Mouse (Mus musculus) heart, embryonic 16.5 days (tissue): Measurements from ENCODE around the gene Fcgrt. TPM values are rescaled to one million over a fixed set of nuclear protein-coding genes. Genes with fewer than 3 reads are reported as not detected.
"Not testable (repeated sequence)": the region's sequence is repeated elsewhere in the genome, so short reads cannot be mapped to it uniquely, and the experiment has no call there.

Experiments
- ATAC-seq: fragments of 200-750 bp; cut with Nextera tagmentation; replicated peaks from 2 replicates; pipeline ENCODE4 v1.8.0; 2017; ENCODE audit warnings: moderate number of reproducible peaks; ENCODE audit not compliant: insufficient read depth, low FRiP score; ENCODE audit errors: extremely low read depth
- H3K27ac ChIP-seq: fragments of 300-500 bp; sonication (generic); 2 replicates; pipeline ENCODE4 v1.5.1; 2014; ENCODE audit warnings: mild to moderate bottlenecking, low read length, control low read depth, moderate library complexity
- H3K27me3 ChIP-seq: fragments of 300-500 bp; sonication (generic); 2 replicates; pipeline ENCODE4 v1.6.1; 2014; ENCODE audit warnings: low read length, mixed read lengths; ENCODE audit not compliant: control insufficient read depth, insufficient read depth
- H3K36me3 ChIP-seq: fragments of 300-500 bp; sonication (generic); 2 replicates; pipeline ENCODE4 v1.6.1; 2014; ENCODE audit not compliant: control insufficient read depth, insufficient read depth
- H3K4me1 ChIP-seq: fragments of 300-500 bp; sonication (generic); 2 replicates; pipeline ENCODE4 v1.6.1; 2014; ENCODE audit warnings: low read length, mixed read lengths; ENCODE audit not compliant: control insufficient read depth, insufficient read depth
- H3K4me2 ChIP-seq: fragments of 300-500 bp; sonication (generic); 2 replicates; pipeline ENCODE4 v1.6.1; 2014; ENCODE audit warnings: low read depth, mild to moderate bottlenecking, control low read depth, low read length
- H3K4me3 ChIP-seq: fragments of 300-500 bp; sonication (generic); 2 replicates; pipeline ENCODE4 v1.5.1; 2014; ENCODE audit warnings: mild to moderate bottlenecking, control low read depth, low read length
- H3K9ac ChIP-seq: fragments of 300-500 bp; sonication (generic); 2 replicates; pipeline ENCODE4 v1.6.1; 2014; ENCODE audit warnings: low read length, control low read depth
- H3K9me3 ChIP-seq: fragments of 300-500 bp; sonication (generic); replicated peaks from 2 replicates; pipeline ENCODE4 v1.6.1; 2016; ENCODE audit warnings: low read length; ENCODE audit not compliant: control insufficient read depth
- WGBS: fragments of 180-500 bp; shearing (Covaris S2); extraction: QIAGEN DNeasy Blood & Tissue Kit; methylation state at CpG from one replicate; pipeline ENCODE4 v1.1.7; 2014; 5-methylcytosine and 5-hydroxymethylcytosine counted together
- polyA plus RNA-seq: library from polyadenylated mRNA; unstranded; fragments of >200 nt; fragmentation: Nextera tagmentation; extraction: Ambion mirVana; gene quantifications from 2 replicates; pipeline ENCODE4 v1.2.1, GENCODE M21; 2015

The Fcgrt gene
- polyA plus RNA-seq, 1 experiment from 2014 or later: 56.8 TPM

DNA sequence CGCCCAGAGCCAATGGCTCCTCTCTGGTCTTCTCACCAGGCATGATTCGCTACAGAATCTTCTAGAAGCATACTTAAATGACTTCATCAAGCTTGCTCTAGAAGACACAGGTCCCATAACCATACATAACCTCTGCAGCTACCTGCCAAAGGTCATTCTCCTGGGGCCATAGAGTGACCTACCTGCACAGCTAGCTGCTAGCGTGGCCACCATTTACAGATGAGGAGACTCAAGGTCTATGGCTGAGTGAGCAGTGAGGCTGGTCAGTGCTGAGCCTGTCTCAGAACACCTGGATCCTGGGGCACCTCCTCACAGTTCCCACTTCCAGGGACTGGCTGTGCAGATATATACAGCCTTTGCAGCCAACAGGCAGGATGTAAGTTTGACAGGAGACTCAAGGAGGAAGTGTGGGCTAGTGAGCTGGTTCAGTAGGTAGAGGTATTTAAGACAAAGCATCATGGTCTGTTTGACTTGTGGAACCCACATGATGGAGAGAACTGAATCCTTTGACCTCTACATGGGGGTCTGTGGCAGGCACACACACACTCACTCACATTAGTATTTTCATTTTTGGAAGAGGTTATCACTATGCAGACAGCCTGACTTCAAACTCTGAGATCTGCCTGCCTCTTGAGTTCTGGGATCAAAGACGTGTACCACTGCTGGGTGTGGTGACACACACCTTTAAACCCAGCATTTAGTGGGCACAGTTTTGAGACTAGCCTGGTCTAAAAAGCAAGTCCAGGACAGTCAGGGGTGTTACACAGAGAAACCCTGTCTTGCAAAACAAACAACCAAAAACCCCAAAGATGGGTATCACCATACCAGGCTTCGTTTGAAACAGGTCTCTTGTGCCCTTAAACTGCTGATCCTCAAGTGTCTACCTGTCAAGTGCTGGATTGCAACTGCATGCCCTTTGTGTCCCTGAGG is 16.4 kb upstream of the Fcgrt start:
- peaks cover 28% of the 10 kb centered on the region for H3K4me1 ChIP-seq
- no peaks in the 10 kb centered on the region for H3K9me3 ChIP-seq
- H3K27me3 ChIP-seq: no peaks in the 10 kb centered on the region
- peaks cover 30% of the 10 kb centered on the region for H3K36me3 ChIP-seq
- H3K4me2 ChIP-seq: no peak overlapping the region
- no peak overlapping the region for H3K9ac ChIP-seq
- ATAC-seq: no peak
- no peak overlapping the region for H3K4me3 ChIP-seq
- WGBS: 79% methylated on average over 5 of the region's 5 CpGs
- H3K27ac ChIP-seq: no peak overlapping the region

DNA sequence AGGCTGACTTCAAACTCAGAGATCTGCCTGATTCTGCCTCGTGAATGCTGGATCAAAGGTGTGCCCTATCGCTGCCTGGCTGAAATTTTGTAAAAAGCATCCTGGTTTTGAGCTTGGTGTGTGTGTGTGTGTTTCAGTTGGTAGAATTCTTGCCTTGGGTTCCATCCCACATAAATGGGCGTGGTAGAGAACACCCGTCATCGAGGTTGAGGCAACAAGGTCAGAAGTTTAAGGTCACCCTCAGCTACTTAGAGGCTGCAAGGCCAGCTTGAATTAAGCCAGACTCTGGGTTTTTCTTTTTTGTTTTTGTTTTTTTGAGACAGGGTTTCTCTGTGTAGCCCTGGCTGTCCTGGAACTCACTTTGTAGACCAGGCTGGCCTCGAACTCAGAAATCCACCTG is 14.7 kb upstream of the Fcgrt start:
- Histone ChIP-seq H3K4me1 (peaks cover 23% of the 10 kb centered on the region), H3K4me3 (no peak overlapping the region), H3K9ac (no peak overlapping the region), H3K9me3 (no peaks in the 10 kb centered on the region), H3K27me3 (no peaks in the 10 kb centered on the region), H3K27ac (no peak overlapping the region), H3K36me3 (peaks cover 29% of the 10 kb centered on the region), H3K4me2 (no peak overlapping the region)
- 87% methylated on average over 6 of the region's 6 CpGs for WGBS
- no peak for ATAC-seq

DNA sequence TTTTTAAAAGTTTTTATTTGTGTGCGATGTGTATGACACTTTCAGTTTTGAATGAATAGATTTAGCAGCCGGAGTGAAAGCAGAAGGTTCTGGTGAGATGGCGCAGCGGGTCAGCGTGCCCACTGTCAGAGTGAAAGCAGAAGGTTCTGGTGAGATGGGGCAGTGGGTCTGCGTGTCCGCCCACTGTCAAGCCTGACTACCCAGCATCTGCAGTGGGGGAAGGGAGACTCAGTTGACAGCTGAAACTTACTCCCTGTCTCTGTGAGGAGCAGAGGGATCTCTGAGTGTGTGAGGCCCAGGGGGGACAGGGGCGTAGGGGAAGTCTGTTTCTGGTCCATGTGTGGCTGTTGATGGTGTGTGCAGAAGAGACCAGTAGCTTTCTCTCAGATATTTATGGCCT is 13.9 kb upstream of the Fcgrt start:
- Histone ChIP-seq H3K27ac (no peak overlapping the region), H3K9ac (no peak overlapping the region), H3K4me2 (no peak overlapping the region), H3K27me3 (no peaks in the 10 kb centered on the region), H3K4me1 (peaks cover 15% of the 10 kb centered on the region), H3K4me3 (no peak overlapping the region), H3K36me3 (peaks cover 22% of the 10 kb centered on the region), H3K9me3 (no peaks in the 10 kb centered on the region)
- ATAC-seq: no peak
- 77% methylated on average over 8 of the region's 8 CpGs for WGBS

DNA sequence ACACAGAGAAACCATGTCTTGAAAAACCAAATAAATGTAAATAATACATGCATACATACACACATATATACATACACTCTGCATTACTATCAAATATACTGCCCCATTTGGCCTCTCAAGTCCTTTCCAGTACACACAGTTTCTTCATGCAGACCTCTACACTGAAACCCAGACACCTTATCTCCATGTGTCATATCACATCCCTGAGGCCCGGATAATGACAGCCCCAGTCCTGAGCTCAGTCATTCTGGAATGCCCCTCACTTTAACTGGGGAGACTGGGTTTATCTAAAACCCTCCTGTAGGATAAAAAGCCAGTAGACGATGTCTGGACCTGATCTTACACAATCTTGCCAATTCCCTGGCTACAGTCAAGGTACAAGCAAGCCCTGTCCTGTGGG is 9.8 kb upstream of the Fcgrt start:
- ATAC-seq: no peak
- Histone ChIP-seq H3K27ac (no peak overlapping the region), H3K4me3 (no peak overlapping the region)

DNA sequence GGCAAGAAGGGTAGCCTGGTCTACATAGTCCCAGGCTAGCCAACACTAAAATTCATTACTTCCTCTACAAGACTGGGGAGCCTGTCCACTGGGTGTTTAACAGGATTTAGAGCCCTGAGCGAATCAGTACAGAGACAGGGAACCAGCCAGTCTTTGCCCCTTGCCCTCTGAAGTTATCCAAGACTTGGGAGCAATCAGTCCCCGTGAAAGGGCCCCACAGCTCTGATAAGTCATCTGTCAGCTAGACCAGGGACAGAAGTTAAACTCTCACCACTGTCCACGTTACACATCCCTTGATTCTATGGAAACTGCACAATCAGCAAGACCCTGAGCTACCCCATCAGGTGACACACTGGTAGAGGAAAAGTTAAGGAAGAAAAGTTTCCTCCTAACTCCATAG is 8.9 kb upstream of the Fcgrt start:
- Histone ChIP-seq H3K27me3 (no peaks in the 10 kb centered on the region), H3K9me3 (no peaks in the 10 kb centered on the region)
- WGBS: 49% methylated on average over 3 of the region's 3 CpGs

More for the DNA sequence above, 9.8 kb upstream of the Fcgrt start:
- H3K36me3 ChIP-seq: no peaks in the 10 kb centered on the region
- H3K4me1 ChIP-seq: no peaks in the 10 kb centered on the region; the same call in 1 of the 2 replicates
- no peaks in the 10 kb centered on the region for H3K27me3 ChIP-seq
- H3K4me2 ChIP-seq: no peak overlapping the region
- H3K9ac ChIP-seq: no peak overlapping the region
- 30% methylated on average over 2 of the region's 2 CpGs for WGBS
- no peaks in the 10 kb centered on the region for H3K9me3 ChIP-seq

DNA sequence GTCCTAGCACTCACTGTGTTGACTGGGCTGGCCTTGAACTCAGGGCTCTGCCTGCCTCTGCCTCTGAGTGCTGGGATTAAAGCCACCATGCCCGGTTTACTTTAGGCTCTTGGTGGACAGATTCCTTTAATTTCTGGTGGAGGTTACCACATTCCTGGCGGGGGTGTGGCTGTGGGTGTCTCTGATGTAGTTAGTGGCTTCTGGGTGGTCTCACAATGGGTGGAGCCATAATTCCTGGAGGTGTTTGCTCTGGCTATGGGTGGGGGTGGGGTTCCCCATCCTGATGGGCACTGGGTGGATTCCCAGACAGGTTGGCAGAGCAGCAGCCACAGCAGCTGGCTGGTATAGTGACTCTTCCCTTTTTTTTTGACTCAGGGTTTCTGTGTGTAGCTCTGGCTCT is 8.3 kb upstream of the Fcgrt start:
- no peaks in the 10 kb centered on the region for H3K27me3 ChIP-seq
- no peak for ATAC-seq
- H3K27ac ChIP-seq: no peak overlapping the region
- H3K9me3 ChIP-seq: no peaks in the 10 kb centered on the region
- H3K36me3 ChIP-seq: no peaks in the 10 kb centered on the region
- 56% methylated on average over 2 of the region's 2 CpGs for WGBS
- H3K4me3 ChIP-seq: no peak overlapping the region
- H3K4me2 ChIP-seq: no peak overlapping the region
- no peaks in the 10 kb centered on the region; the same call in 1 of the 2 replicates for H3K4me1 ChIP-seq
- H3K9ac ChIP-seq: no peak overlapping the region

More for the DNA sequence above, 8.9 kb upstream of the Fcgrt start:
- Histone ChIP-seq H3K4me1 (no peaks in the 10 kb centered on the region; the same call in 1 of the 2 replicates), H3K9ac (no peak overlapping the region), H3K4me2 (no peak overlapping the region), H3K4me3 (no peak overlapping the region), H3K27ac (no peak overlapping the region), H3K36me3 (no peaks in the 10 kb centered on the region)
- ATAC-seq: no peak

DNA sequence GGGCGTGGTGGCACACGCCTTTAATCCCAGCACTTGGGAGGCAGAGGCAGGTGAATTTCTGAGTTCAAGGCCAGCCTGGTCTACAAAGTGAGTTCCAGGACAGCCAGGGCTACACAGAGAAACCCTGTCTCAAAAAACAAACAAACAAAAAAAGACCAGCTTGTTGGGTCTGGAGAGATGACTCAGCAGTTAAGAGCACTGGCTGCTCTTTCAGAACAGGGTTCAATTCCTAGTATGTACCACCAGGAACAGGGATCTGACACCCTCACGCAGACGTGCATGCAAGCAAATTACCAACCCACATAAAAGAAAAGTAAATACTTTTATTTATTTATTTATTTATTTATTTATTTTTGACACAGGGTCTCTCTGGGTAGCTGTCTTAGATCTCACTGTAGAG is 6.4 kb upstream of the Fcgrt start:
- WGBS: 79% methylated on average over 4 of the region's 4 CpGs
- not testable (repeated sequence) for ATAC-seq

DNA sequence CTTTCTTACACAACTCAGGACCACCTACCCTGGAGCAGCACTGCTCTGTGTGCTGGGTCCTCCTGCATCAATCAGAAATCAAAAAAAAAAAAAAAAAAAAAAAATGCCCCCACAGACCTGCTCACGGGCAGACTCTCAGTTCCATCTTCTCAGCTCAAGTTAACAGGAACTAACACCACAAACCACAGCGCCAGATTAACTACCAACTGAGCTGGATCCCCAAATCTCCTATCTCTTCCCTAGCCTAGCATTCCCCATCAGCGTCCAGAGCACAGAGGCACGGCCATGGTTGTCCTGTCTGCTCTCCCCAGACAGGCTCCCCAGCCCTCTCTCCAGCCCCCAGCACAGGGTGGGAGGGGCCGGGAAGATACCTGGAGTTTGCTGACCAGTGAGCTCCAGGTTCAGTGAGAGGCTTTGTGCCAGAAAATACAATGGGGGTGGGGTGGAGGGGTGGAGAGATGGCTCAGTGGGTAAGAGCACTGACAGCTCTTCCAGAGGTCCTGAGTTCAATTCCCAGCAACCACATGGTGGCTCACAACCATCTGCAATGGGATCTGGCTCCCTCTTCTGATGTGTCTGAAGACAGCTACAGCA is 3.5 kb upstream of the Fcgrt start:
- WGBS: 53% methylated on average over 5 of the region's 5 CpGs
- H3K4me2 ChIP-seq: no peak overlapping the region
- no peak for ATAC-seq
- H3K9ac ChIP-seq: no peak overlapping the region
- H3K4me3 ChIP-seq: no peak overlapping the region
- no peaks in the 10 kb centered on the region for H3K36me3 ChIP-seq
- H3K9me3 ChIP-seq: no peaks in the 10 kb centered on the region
- H3K27ac ChIP-seq: no peak overlapping the region
- peaks cover 16% of the 10 kb centered on the region for H3K4me1 ChIP-seq
- no peaks in the 10 kb centered on the region for H3K27me3 ChIP-seq

More for the DNA sequence above, 6.4 kb upstream of the Fcgrt start:
- not testable (repeated sequence) for H3K4me3 ChIP-seq, H3K9ac ChIP-seq, H3K27me3 ChIP-seq, H3K36me3 ChIP-seq, H3K9me3 ChIP-seq, H3K4me2 ChIP-seq, H3K4me1 ChIP-seq, H3K27ac ChIP-seq

DNA sequence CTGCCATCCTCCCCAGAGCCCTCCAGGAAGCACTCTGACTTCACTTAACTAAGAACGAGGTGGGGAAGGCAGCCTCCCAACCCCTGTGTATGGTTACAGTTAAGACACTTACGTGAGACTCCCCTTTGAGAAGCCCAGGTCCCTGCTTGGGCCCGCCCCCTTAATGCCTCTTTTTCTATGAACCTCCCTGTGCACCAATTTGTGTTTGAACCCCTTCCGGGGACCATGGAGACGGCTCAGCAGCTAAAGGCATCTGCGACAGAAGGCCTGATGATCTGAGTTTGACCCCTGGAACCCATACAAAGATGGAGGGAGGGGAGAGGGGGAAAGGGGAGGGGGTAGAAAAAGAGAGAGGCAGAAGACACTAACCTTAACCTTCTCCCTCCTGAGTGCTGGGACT is 2.8 kb upstream of the Fcgrt start:
- no peak for ATAC-seq
- no peak overlapping the region for H3K4me2 ChIP-seq
- no peak overlapping the region for H3K4me3 ChIP-seq
- H3K9ac ChIP-seq: no peak overlapping the region
- H3K27me3 ChIP-seq: no peaks in the 10 kb centered on the region
- no peaks in the 10 kb centered on the region for H3K36me3 ChIP-seq
- WGBS: 64% methylated on average over 6 of the region's 6 CpGs
- no peaks in the 10 kb centered on the region for H3K9me3 ChIP-seq
- H3K27ac ChIP-seq: no peak overlapping the region
- peaks cover 16% of the 10 kb centered on the region for H3K4me1 ChIP-seq
